Mouse (Mus musculus) testis, adult 2 months (tissue): ENCODE data around the gene Lrp1. TPM values are rescaled to one million over a fixed set of nuclear protein-coding genes. Genes with fewer than 3 reads are reported as not detected.
"Not testable (repeated sequence)": the region's sequence is repeated elsewhere in the genome, so short reads cannot be mapped to it uniquely, and the experiment has no call there.

ENCODE experiments used
- H3K27ac ChIP-seq: fragments of 200-500 bp; 2 replicates; pipeline ENCODE4 v1.5.1; 2012; ENCODE audit warnings: low read depth, low read length; ENCODE audit not compliant: control insufficient read depth, insufficient read depth
- H3K27me3 ChIP-seq: fragments of 200-500 bp; 2 replicates; pipeline ENCODE4 v1.6.1; 2012; ENCODE audit warnings: mild to moderate bottlenecking, low read length, moderate library complexity; ENCODE audit not compliant: control insufficient read depth, insufficient read depth
- H3K36me3 ChIP-seq: fragments of 200-500 bp; 2 replicates; pipeline ENCODE4 v1.6.1; 2012; ENCODE audit warnings: mild to moderate bottlenecking, low read length; ENCODE audit not compliant: control insufficient read depth, insufficient read depth
- H3K4me1 ChIP-seq: fragments of 200-500 bp; 2 replicates; pipeline ENCODE4 v1.6.1; 2012; ENCODE audit warnings: low read length; ENCODE audit not compliant: control insufficient read depth, insufficient read depth
- H3K4me3 ChIP-seq: fragments of 200-500 bp; 2 replicates; pipeline ENCODE4 v1.5.1; 2012; ENCODE audit warnings: low read depth, mild to moderate bottlenecking, low read length, moderate library complexity, mixed read lengths; ENCODE audit not compliant: control insufficient read depth
- CTCF ChIP-seq: fragments of 200-500 bp; IDR thresholded peaks from 2 replicates; pipeline ENCODE4 v1.5.1; 2012; ENCODE audit warnings: low read depth, mild to moderate bottlenecking, inconsistent platforms, low read length, moderate library complexity; ENCODE audit not compliant: control insufficient read depth, insufficient read depth, insufficient replicate concordance
- POLR2A ChIP-seq: fragments of 200-500 bp; IDR thresholded peaks from 2 replicates; pipeline ENCODE4 v1.6.1; 2012; ENCODE audit warnings: low read depth, mild to moderate bottlenecking, inconsistent platforms, low read length, moderate library complexity; ENCODE audit not compliant: control insufficient read depth
- polyA plus RNA-seq: library from polyadenylated mRNA; depleted of rRNA; stranded (reverse); fragments of >200 nt; gene quantifications from 2 replicates; pipeline ENCODE4 v1.2.3, GENCODE M21; 2012

The Lrp1 gene
- polyA plus RNA-seq, 1 experiment: 20.8 TPM

GRCm38 (mm10) chr10:127659551-127659950 lies 38.6 kb upstream of the Lrp1 start:
- no peaks in the 10 kb centered on the region for H3K36me3 ChIP-seq
- no peak overlapping the region for H3K4me3 ChIP-seq
- no peak for TF ChIP-seq POLR2A
- TF ChIP-seq CTCF: no peak
- H3K27ac ChIP-seq: no peak overlapping the region
- H3K27me3 ChIP-seq: no peaks in the 10 kb centered on the region
- peaks cover 13% of the 10 kb centered on the region for H3K4me1 ChIP-seq

GRCm38 (mm10) chr10:127658076-127658475 lies 37.1 kb upstream of the Lrp1 start:
- H3K4me3 ChIP-seq: no peak overlapping the region
- H3K27ac ChIP-seq: no peak overlapping the region
- TF ChIP-seq CTCF: no peak
- TF ChIP-seq POLR2A: no peak
- no peaks in the 10 kb centered on the region for H3K27me3 ChIP-seq
- no peaks in the 10 kb centered on the region for H3K36me3 ChIP-seq
- peaks cover 13% of the 10 kb centered on the region for H3K4me1 ChIP-seq

GRCm38 (mm10) chr10:127657617-127658016 lies 36.7 kb upstream of the Lrp1 start:
- H3K4me1 ChIP-seq, H3K4me3 ChIP-seq, H3K36me3 ChIP-seq, H3K27ac ChIP-seq, H3K27me3 ChIP-seq: not testable (repeated sequence)

- TF ChIP-seq POLR2A: no peak
- TF ChIP-seq CTCF: no peak
- H3K4me3 ChIP-seq: no peak overlapping the region
- peaks cover 5% of the 10 kb centered on the region for H3K4me1 ChIP-seq
- no peaks in the 10 kb centered on the region for H3K27me3 ChIP-seq
- no peak overlapping the region for H3K27ac ChIP-seq
- no peaks in the 10 kb centered on the region for H3K36me3 ChIP-seq
Observed at GRCm38 (mm10) chr10:127654970-127655579, 34.1 kb upstream of the Lrp1 start.

- TF ChIP-seq POLR2A: no peak
- TF ChIP-seq CTCF: no peak
- no peak overlapping the region for H3K4me3 ChIP-seq
- no peak overlapping the region for H3K27ac ChIP-seq
Observed at GRCm38 (mm10) chr10:127652906-127653638, 32.1 kb upstream of the Lrp1 start.

GRCm38 (mm10) chr10:127645791-127646190 lies 24.8 kb upstream of the Lrp1 start:
- Histone ChIP-seq H3K4me3 (no peak overlapping the region), H3K36me3 (no peaks in the 10 kb centered on the region), H3K4me1 (peaks cover 18% of the 10 kb centered on the region), H3K27me3 (peaks cover 3% of the 10 kb centered on the region; the same call in 1 of the 2 replicates), H3K27ac (no peak overlapping the region)
- TF ChIP-seq CTCF (no peak), POLR2A (no peak)

More at GRCm38 (mm10) chr10:127652906-127653638, 32.1 kb upstream of the Lrp1 start:
- H3K4me1 ChIP-seq: no peaks in the 10 kb centered on the region; the same call in 1 of the 2 replicates
- no peaks in the 10 kb centered on the region for H3K27me3 ChIP-seq
- H3K36me3 ChIP-seq: no peaks in the 10 kb centered on the region

GRCm38 (mm10) chr10:127643553-127644238 lies 22.7 kb upstream of the Lrp1 start:
- peak overlapping the region; percentile 81 for H3K4me3 ChIP-seq
- peak overlapping the region; percentile 86 for H3K27ac ChIP-seq

More at GRCm38 (mm10) chr10:127643553-127644238, 22.7 kb upstream of the Lrp1 start:
- H3K27me3 ChIP-seq: peaks cover 3% of the 10 kb centered on the region; the same call in 1 of the 2 replicates
- H3K36me3 ChIP-seq: no peaks in the 10 kb centered on the region
- peaks cover 18% of the 10 kb centered on the region for H3K4me1 ChIP-seq
- TF ChIP-seq POLR2A (0 out of 2 replicates have a peak, but pooled peaks have one; percentile 23), CTCF (no peak)
